Mouse (Mus musculus): ENCODE measurements at regions not wholly inside any gene's neighbourhood (a gene's known extent, or its start where the extent isn't known, plus 50 kb on each side); places are given as distances from the start of the nearest gene placed in this dataset.

- Histone ChIP-seq H3K4me2 (replicated peaks) (no peak overlapping the region), H3K9me3 (no peaks in the 10 kb centered on the region), H3K4me1 (no peaks in the 10 kb centered on the region), H3K9ac (no peak overlapping the region), H3K4me3 (no peak overlapping the region), H3K27me3 (no peaks in the 10 kb centered on the region; the same call in 1 of the 2 replicates), H3K27ac (no peak overlapping the region), H3K36me3 (no peaks in the 10 kb centered on the region)
- 74% methylated on average over 5 of the region's 5 CpGs for WGBS
- no peak for ATAC-seq (ENCODE audit: insufficient number of reproducible peaks, insufficient read depth, low FRiP score, low TSS enrichment)
Observed at GRCm38 (mm10) chr7:69770980-69771348, 595.6 kb downstream of the Nr2f2 start.

GRCm38 (mm10) chr7:69770313-69770979, 596.1 kb downstream of the Nr2f2 start:
- H3K4me1 ChIP-seq, result no peaks in the 10 kb centered on the region
- 62% methylated on average over 22 of the region's 22 CpGs for WGBS
- no peak overlapping the region for H3K4me2 ChIP-seq (replicated peaks)
- no peak overlapping the region for H3K4me3 ChIP-seq
- no peaks in the 10 kb centered on the region for H3K9me3 ChIP-seq
- H3K36me3 ChIP-seq, result no peaks in the 10 kb centered on the region
- H3K27me3 ChIP-seq, result no peaks in the 10 kb centered on the region; the same call in 1 of the 2 replicates
- no peak for ATAC-seq (ENCODE audit: insufficient number of reproducible peaks, insufficient read depth, low FRiP score, low TSS enrichment)
- H3K27ac ChIP-seq, result no peak overlapping the region
- H3K9ac ChIP-seq, result no peak overlapping the region

DNA sequence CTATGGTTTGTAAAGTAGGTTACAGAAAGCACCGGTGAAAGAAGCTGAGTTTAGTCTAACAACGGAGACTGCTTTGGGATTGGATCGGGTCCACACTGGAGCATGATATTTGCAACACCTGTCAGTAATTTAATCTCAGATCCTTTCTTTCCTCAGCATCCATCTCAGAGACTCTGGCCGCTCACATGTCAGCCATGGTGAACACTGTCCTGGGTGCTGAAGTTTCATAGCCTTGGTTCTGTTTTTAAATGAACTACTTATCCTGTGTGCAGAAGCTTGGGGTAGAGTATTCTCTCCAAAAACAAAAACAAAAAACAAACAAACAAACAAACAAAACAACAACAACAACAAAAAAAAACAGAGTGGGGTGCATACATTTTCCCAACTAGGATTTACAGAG, 600.1 kb downstream of the Nr2f2 start:
- no peaks in the 10 kb centered on the region; the same call in 1 of the 2 replicates for H3K27me3 ChIP-seq
- WGBS, result 29% methylated on average over 4 of the region's 4 CpGs
- H3K4me3 ChIP-seq, result no peak overlapping the region

DNA sequence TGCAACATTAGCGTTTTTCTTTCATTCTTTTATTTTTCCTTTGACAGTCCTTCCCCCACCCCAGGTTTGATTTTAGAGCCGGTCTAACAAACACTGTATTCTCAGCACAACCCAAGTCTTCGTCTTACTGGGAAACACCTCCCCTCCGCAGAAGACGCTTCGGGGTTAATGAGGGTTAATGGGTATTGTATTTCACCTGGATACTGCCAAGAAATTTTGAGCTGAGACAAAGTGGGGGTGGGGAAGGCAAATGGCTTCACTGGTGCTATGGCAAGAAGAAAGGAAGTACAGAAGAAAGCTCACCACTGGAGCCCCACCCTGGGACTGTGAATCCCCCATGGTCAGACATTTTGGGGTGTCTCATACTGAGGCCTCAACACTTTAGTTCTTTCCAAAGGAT, 626.0 kb downstream of the Nr2f2 start:
- Histone ChIP-seq H3K9me3 (no peaks in the 10 kb centered on the region), H3K4me1 (peaks cover 4% of the 10 kb centered on the region; the same call in 1 of the 2 replicates), H3K4me2 (replicated peaks) (peak overlapping the region; percentile 21), H3K27me3 (no peaks in the 10 kb centered on the region), H3K36me3 (no peaks in the 10 kb centered on the region), H3K9ac (no peak overlapping the region), H3K4me3 (no peak overlapping the region), H3K27ac (no peak overlapping the region)
- WGBS, result 33% methylated on average over 6 of the region's 6 CpGs
- ATAC-seq (ENCODE audit: insufficient number of reproducible peaks, insufficient read depth, low FRiP score, low TSS enrichment), result no peak

More for the DNA sequence above, 600.1 kb downstream of the Nr2f2 start:
- Histone ChIP-seq H3K27ac (no peak overlapping the region), H3K36me3 (no peaks in the 10 kb centered on the region), H3K4me1 (no peaks in the 10 kb centered on the region), H3K9ac (no peak overlapping the region), H3K4me2 (replicated peaks) (no peak overlapping the region), H3K9me3 (no peaks in the 10 kb centered on the region)
- no peak for ATAC-seq (ENCODE audit: insufficient number of reproducible peaks, insufficient read depth, low FRiP score, low TSS enrichment)

DNA sequence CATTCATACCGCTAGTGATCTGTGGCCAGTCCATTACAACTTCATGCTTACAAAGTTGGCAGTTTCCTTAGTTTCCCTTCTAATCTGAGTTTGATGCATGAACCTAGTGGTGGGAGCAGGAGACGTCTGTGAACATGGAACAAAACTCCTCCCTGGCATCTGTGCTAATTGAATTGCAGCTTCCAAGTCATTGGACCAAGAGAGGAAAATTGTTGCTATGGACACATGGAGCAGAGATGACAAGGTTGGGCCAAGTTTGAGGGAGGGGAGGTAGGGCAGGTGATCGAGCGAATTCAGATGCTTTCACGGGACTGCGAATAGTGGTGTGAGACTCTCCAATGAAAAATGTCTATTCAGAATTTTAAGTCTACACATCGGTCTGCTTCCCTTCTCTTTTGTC, 627.5 kb downstream of the Nr2f2 start:
- WGBS, result 91% methylated on average over 7 of the region's 7 CpGs

DNA sequence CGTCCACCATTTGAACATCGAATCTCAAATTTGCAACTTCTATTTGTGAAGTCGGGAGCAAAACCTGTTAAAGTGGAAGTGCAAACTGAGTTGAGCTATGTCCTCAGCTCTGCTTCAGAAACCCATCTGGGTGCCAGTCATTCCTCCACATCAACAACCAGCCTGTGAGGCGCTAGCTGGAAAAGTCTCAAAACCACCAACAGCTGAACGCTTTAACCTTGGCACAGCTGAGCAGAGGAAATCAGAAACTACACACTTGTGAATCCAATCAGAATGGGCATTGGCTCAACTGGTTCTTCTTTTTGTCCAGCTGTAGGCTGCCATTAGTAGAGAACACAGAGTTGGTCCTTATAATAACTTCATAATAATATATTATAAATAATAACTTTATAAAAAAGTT, 651.5 kb downstream of the Nr2f2 start:
- no peak overlapping the region for H3K27ac ChIP-seq
- 80% methylated on average over 5 of the region's 5 CpGs for WGBS
- H3K4me1 ChIP-seq, result no peaks in the 10 kb centered on the region
- H3K4me3 ChIP-seq, result no peak overlapping the region
- no peaks in the 10 kb centered on the region for H3K9me3 ChIP-seq
- H3K4me2 ChIP-seq (replicated peaks), result no peak overlapping the region
- H3K9ac ChIP-seq, result no peak overlapping the region
- ATAC-seq (ENCODE audit: insufficient number of reproducible peaks, insufficient read depth, low FRiP score, low TSS enrichment), result no peak
- no peaks in the 10 kb centered on the region for H3K27me3 ChIP-seq
- H3K36me3 ChIP-seq, result no peaks in the 10 kb centered on the region

More for the DNA sequence above, 627.5 kb downstream of the Nr2f2 start:
- no peaks in the 10 kb centered on the region for H3K36me3 ChIP-seq
- H3K4me2 ChIP-seq (replicated peaks), result no peak overlapping the region
- no peak overlapping the region for H3K4me3 ChIP-seq
- ATAC-seq (ENCODE audit: insufficient number of reproducible peaks, insufficient read depth, low FRiP score, low TSS enrichment), result no peak
- no peak overlapping the region for H3K9ac ChIP-seq
- H3K27me3 ChIP-seq, result no peaks in the 10 kb centered on the region
- H3K27ac ChIP-seq, result no peak overlapping the region
- H3K9me3 ChIP-seq, result no peaks in the 10 kb centered on the region
- H3K4me1 ChIP-seq, result peaks cover 4% of the 10 kb centered on the region; the same call in 1 of the 2 replicates

GRCm38 (mm10) chr7:69670211-69670610, 696.3 kb downstream of the Nr2f2 start:
- WGBS, result 49% methylated on average over 1 of the region's 1 CpGs
- no peaks in the 10 kb centered on the region for H3K4me1 ChIP-seq
- H3K4me2 ChIP-seq (replicated peaks), result no peak overlapping the region
- no peak overlapping the region for H3K4me3 ChIP-seq
- no peak overlapping the region for H3K9ac ChIP-seq
- H3K27ac ChIP-seq, result no peak overlapping the region
- H3K27me3 ChIP-seq, result no peaks in the 10 kb centered on the region
- no peak for ATAC-seq (ENCODE audit: insufficient number of reproducible peaks, insufficient read depth, low FRiP score, low TSS enrichment)
- no peaks in the 10 kb centered on the region for H3K36me3 ChIP-seq
- H3K9me3 ChIP-seq, result no peaks in the 10 kb centered on the region

- Histone ChIP-seq H3K9ac (no peak overlapping the region), H3K4me2 (replicated peaks) (no peak overlapping the region; the same call in 1 of the 2 replicates), H3K4me3 (no peak overlapping the region), H3K27ac (no peak overlapping the region), H3K27me3 (no peaks in the 10 kb centered on the region), H3K4me1 (no peaks in the 10 kb centered on the region), H3K36me3 (no peaks in the 10 kb centered on the region), H3K9me3 (no peaks in the 10 kb centered on the region)
- no peak for ATAC-seq (ENCODE audit: insufficient number of reproducible peaks, insufficient read depth, low FRiP score, low TSS enrichment)
- 10% methylated on average over 9 of the region's 9 CpGs for WGBS
Observed at GRCm38 (mm10) chr7:69655583-69655982, 711.0 kb downstream of the Nr2f2 start.

GRCm38 (mm10) chr7:69645449-69645848, 721.1 kb downstream of the Nr2f2 start:
- Histone ChIP-seq H3K4me1 (no peaks in the 10 kb centered on the region), H3K9me3 (no peaks in the 10 kb centered on the region), H3K27me3 (no peaks in the 10 kb centered on the region), H3K36me3 (no peaks in the 10 kb centered on the region), H3K4me2 (replicated peaks) (no peak overlapping the region), H3K9ac (no peak overlapping the region), H3K4me3 (no peak overlapping the region), H3K27ac (no peak overlapping the region)
- 71% methylated on average over 6 of the region's 6 CpGs for WGBS
- ATAC-seq (ENCODE audit: insufficient number of reproducible peaks, insufficient read depth, low FRiP score, low TSS enrichment), result no peak

GRCm38 (mm10) chr7:69641652-69642051, 724.9 kb downstream of the Nr2f2 start:
- H3K27ac ChIP-seq, result no peak overlapping the region
- no peaks in the 10 kb centered on the region for H3K36me3 ChIP-seq
- WGBS, result 52% methylated on average over 9 of the region's 9 CpGs
- no peak overlapping the region for H3K4me3 ChIP-seq
- no peaks in the 10 kb centered on the region for H3K27me3 ChIP-seq
- H3K4me2 ChIP-seq (replicated peaks), result no peak overlapping the region
- no peaks in the 10 kb centered on the region for H3K9me3 ChIP-seq
- ATAC-seq (ENCODE audit: insufficient number of reproducible peaks, insufficient read depth, low FRiP score, low TSS enrichment), result no peak
- H3K4me1 ChIP-seq, result no peaks in the 10 kb centered on the region
- no peak overlapping the region for H3K9ac ChIP-seq

DNA sequence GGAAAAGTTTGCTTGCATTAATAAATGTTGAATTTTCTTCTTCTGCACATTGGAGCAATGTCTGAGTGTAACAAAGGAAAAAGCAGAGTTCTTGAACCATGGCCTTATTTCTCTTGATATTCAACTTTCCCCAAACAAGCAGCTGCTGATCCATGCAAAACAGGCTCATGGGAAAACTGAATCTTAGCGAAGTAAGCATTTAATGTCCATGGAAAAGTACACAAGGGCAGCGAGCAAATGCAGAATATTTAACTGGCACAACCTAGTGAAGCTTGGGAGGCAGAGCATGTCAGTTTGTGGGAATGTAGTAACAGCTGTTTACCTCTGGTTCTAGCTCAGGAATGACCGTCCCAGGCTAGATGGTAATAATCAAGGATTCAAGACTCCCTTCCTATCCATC, 766.7 kb downstream of the Nr2f2 start:
- Histone ChIP-seq H3K9me3 (no peaks in the 10 kb centered on the region), H3K4me3 (no peak overlapping the region), H3K27ac (no peak overlapping the region), H3K9ac (no peak overlapping the region), H3K4me1 (no peaks in the 10 kb centered on the region), H3K36me3 (no peaks in the 10 kb centered on the region), H3K4me2 (replicated peaks) (no peak overlapping the region), H3K27me3 (no peaks in the 10 kb centered on the region)
- ATAC-seq (ENCODE audit: insufficient number of reproducible peaks, insufficient read depth, low FRiP score, low TSS enrichment), result no peak
- WGBS, result 66% methylated on average over 3 of the region's 3 CpGs

GRCm38 (mm10) chr7:69585716-69586115, 780.8 kb downstream of the Nr2f2 start:
- 45% methylated on average over 6 of the region's 6 CpGs for WGBS
- no peak for ATAC-seq (ENCODE audit: insufficient number of reproducible peaks, insufficient read depth, low FRiP score, low TSS enrichment)

More at GRCm38 (mm10) chr7:69585716-69586115, 780.8 kb downstream of the Nr2f2 start:
- no peaks in the 10 kb centered on the region for H3K9me3 ChIP-seq
- no peak overlapping the region for H3K27ac ChIP-seq
- H3K27me3 ChIP-seq, result no peaks in the 10 kb centered on the region
- H3K36me3 ChIP-seq, result no peaks in the 10 kb centered on the region
- peaks cover 6% of the 10 kb centered on the region; the same call in 1 of the 2 replicates for H3K4me1 ChIP-seq
- no peak overlapping the region for H3K9ac ChIP-seq
- no peak overlapping the region for H3K4me2 ChIP-seq (replicated peaks)
- no peak overlapping the region for H3K4me3 ChIP-seq
